Mouse (Mus musculus): ENCODE data around the gene Olfr767. TPM values are rescaled to one million over a fixed set of nuclear protein-coding genes. Genes with fewer than 3 reads are reported as not detected.

Olfr767 gene
- polyA plus RNA-seq (2012): not detected in 2 replicates

GRCm38 (mm10) chr10:129082810-129083209 lies at the start of gene Olfr767:
Gene Olfr767, minus strand, starts transcription at chr10:129082910.

GRCm38 (mm10) chr10:129117761-129118160 lies 35.1 kb upstream of the Olfr767 start, which contains the start of gene Olfr769:
Gene Olfr769, minus strand, starts transcription at chr10:129117861.

GRCm38 (mm10) chr10:129099275-129099674 lies 16.6 kb upstream of the Olfr767 start, which contains the start of gene Olfr768:
Gene Olfr768, minus strand, starts transcription at chr10:129099375.

GRCm38 (mm10) chr10:129068877-129069276 lies 13.8 kb downstream of the Olfr767 start, which contains the start of gene Olfr766-ps1:
Gene Olfr766-ps1, minus strand, starts transcription at chr10:129068977.

GRCm38 (mm10) chr10:129049898-129050297 lies 32.8 kb downstream of the Olfr767 start, which contains the start of gene Olfr765:
Gene Olfr765, minus strand, starts transcription at chr10:129049998.

GRCm38 (mm10) chr10:129039796-129040195 lies 42.9 kb downstream of the Olfr767 start, which contains the start of gene Olfr764-ps1:
Gene Olfr764-ps1, minus strand, starts transcription at chr10:129039896.

Other genes with a start within 250 kb of the Olfr767 start
- gene Gdf11, start 191.2 kb downstream of the Olfr767 start, polyA plus RNA-seq (2012): 0.11 and 0.16 TPM in 2 replicates
- gene Cd63, start 181.9 kb downstream of the Olfr767 start, polyA plus RNA-seq (2012): 48.8 and 52.5 TPM in 2 replicates
- gene Rdh5, start 160.0 kb downstream of the Olfr767 start, polyA plus RNA-seq (2012): 2.5 and 3.0 TPM in 2 replicates
- gene Bloc1s1, start 158.9 kb downstream of the Olfr767 start, polyA plus RNA-seq (2012): 264 and 304 TPM in 2 replicates
- gene Itga7, start 149.1 kb downstream of the Olfr767 start, polyA plus RNA-seq (2012): 0.04 and 0.10 TPM in 2 replicates
- not detected in 2 replicates for gene Mettl7b, start 121.9 kb downstream of the Olfr767 start, polyA plus RNA-seq (2012)
- gene Olfr9, start 93.5 kb downstream of the Olfr767 start, polyA plus RNA-seq (2012): not detected in 2 replicates
- gene Olfr763, start 72.1 kb downstream of the Olfr767 start, polyA plus RNA-seq (2012): not detected in 2 replicates
- gene Olfr764-ps1, start 43.0 kb downstream of the Olfr767 start, polyA plus RNA-seq (2012): not detected in 2 replicates
- gene Olfr765, start 32.9 kb downstream of the Olfr767 start, polyA plus RNA-seq (2012): not detected in 2 replicates
- not detected in 2 replicates for gene Olfr766-ps1, start 13.9 kb downstream of the Olfr767 start, polyA plus RNA-seq (2012)
- gene Olfr768, start 16.5 kb upstream of the Olfr767 start, polyA plus RNA-seq (2012): 0.02 TPM in 1 of 2 replicates, not detected in the other
- gene Olfr769, start 35.0 kb upstream of the Olfr767 start, polyA plus RNA-seq (2012): not detected in 2 replicates
- gene Olfr770, start 56.1 kb upstream of the Olfr767 start, polyA plus RNA-seq (2012): not detected in 2 replicates
- not detected in 2 replicates for gene Olfr771, start 81.8 kb upstream of the Olfr767 start, polyA plus RNA-seq (2012)
- not detected in 2 replicates for gene Olfr772, start 95.0 kb upstream of the Olfr767 start, polyA plus RNA-seq (2012)
- not detected in 2 replicates for gene Olfr773, start 104.5 kb upstream of the Olfr767 start, polyA plus RNA-seq (2012)
- gene Olfr774, start 153.3 kb upstream of the Olfr767 start, polyA plus RNA-seq (2012): not detected in 2 replicates
- not detected in 2 replicates for gene Olfr775, start 165.5 kb upstream of the Olfr767 start, polyA plus RNA-seq (2012)
- not detected in 2 replicates for gene Olfr776, start 176.2 kb upstream of the Olfr767 start, polyA plus RNA-seq (2012)
- not detected in 2 replicates for gene Olfr777, start 188.6 kb upstream of the Olfr767 start, polyA plus RNA-seq (2012)
- not detected in 2 replicates for gene Olfr780, start 235.2 kb upstream of the Olfr767 start, polyA plus RNA-seq (2012)
- not detected in 2 replicates for gene Olfr781, start 245.9 kb upstream of the Olfr767 start, polyA plus RNA-seq (2012)